Mouse (Mus musculus): ENCODE results near the gene Ptger3. TPM values are rescaled to one million over a fixed set of nuclear protein-coding genes. Genes with fewer than 3 reads are reported as not detected.

Ptger3 gene
- total RNA-seq (2021) = under 1 TPM; 0.48 to 0.88 TPM

DNA sequence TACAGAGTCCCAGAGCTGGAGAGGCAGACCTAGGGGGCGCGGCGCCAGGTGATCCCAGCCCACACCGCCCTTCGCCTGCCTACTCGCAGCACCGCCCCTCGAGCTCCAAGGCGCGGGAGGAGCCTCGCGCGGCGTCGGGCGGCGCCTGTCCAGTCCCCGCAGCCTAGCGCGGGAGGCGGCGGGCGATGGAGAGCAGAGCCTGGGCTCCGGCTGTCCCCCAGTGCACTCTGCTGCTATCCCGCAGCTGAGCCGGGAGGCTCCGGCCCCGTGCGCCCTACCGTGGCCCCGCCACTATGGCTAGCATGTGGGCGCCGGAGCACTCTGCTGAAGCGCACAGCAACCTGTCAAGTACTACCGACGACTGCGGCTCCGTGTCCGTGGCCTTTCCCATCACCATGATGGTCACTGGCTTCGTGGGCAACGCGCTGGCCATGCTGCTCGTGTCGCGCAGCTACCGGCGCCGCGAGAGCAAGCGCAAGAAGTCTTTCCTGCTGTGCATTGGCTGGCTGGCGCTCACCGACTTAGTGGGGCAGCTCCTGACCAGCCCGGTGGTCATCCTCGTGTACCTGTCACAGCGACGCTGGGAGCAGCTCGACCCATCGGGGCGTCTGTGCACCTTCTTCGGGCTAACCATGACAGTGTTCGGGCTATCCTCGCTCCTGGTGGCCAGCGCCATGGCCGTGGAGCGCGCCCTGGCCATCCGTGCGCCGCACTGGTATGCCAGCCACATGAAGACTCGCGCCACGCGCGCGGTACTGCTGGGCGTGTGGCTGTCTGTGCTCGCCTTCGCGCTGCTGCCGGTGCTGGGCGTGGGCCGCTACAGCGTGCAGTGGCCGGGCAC, at the start of gene Ptger3:
Gene Ptger3, plus strand, starts transcription at position 168 of the 841 bp plus-strand sequence.
- DNase-seq = peak; percentile 14

DNA sequence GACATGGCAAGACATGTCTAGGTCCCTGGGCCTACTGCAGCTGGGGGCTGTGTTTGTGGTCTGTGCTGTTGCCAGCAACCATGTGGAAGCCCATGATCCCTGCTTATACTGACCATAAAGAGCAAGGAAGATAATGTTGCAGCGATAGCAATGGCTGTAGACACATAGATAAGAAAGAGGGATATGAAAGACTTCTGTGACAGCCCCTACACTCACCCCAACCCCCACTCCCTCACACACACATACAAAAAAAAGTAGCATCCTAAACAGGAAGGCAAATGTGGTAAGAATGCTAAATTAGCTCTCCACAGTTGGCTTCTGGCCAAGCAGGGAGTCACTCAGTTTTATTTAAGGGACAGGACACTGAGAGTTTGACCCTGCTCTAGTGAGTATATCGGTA, 48.7 kb upstream of the Ptger3 start:
- peak; percentile 31 for DNase-seq

DNA sequence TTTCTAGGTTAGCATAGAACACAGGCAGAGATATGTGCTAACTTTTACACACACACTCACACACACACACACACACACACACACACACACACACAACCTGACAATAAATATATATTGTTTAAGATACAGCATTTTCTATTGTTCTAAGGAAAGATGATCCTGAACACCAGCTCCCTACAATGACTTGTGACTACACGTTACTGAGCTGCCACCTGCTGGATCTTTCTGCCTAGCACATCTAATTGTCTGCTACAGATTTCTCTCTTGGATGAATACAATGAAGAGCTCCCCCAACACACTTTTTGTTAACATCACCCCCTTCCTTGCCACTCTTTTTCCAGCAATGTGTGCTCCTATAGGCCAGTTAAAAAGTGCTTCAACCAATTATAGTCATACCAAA, 46.3 kb upstream of the Ptger3 start:
- DNase-seq = peak; percentile 65

DNA sequence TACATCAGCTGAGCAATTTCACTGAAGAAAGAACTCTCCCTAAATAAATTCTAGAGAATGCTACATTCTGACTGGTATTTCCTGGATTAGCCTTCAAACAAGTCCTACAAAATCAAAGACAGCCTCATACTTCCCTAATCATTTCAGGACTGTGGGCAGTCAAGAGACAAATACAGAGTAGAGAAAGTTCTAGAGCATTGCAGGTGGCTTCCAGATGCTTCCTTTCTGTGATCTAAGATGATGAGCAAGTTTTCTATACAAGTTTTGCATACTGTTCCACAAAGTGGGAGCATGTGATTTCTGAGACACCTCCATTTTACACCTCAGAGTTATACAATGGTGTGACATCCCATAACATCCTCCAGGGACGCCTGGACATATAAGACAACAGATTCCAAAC, 42.9 kb upstream of the Ptger3 start:
- no peak for DNase-seq

DNA sequence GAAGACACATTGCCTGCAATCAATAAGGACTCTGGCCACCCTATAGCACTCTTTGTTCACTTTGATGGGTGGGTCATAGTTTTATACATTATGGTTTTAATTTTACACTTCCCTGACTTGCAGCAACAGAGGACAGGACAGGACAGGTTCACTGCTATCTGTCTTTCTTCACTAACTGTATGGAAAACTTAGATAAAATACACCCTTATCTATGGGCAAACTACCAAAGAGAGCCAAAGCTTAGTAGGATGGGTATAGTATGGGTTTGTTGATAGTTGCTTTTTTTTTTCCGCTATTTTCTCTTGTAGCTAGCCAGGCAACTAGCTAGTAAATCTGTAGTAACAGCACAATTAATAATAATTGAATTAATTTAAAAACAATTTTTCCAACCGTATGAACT, 35.1 kb upstream of the Ptger3 start:
- no peak for DNase-seq

DNA sequence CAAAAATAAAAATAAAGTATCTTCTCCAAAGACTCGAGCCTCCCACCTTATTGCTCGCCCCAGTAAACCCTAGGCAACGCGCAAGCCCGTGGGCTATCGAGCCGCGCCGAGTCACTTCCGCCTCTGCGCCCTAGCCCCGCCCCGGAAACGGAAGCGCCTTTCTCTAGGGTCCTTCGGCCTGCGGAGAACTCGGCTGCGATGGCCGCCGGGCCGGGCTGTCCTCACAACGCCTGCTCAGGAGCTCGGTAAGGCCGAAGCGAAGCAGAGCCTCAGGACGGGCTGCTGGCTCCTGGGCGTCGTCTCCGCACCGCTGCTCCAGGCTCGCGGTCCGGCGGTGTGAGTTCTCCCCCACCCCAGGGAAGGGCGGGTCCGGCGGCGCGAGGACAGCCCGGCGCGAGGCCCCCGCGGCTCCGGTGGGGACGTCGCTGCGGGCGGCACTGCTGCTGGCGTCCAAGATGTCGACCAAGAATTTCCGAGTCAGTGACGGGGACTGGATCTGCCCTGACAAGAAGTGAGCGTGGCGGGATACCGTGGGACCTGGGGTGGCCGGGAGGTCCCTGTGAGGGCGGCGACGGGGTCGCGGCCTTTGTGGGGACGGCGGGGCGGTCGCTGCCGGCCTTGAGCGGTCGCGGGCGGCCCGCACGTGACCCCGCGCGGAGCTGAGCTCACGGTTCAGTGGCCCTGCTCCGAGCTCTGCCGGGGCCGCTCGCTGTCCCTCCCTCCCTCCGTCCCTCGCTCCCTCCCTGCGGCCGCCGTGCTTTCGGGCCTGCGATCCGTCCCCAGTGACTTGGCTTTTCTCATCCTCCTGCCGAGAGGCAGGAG, 32.5 kb upstream of the Ptger3 start, which contains the start of gene Zranb2:
Gene Zranb2, plus strand, starts transcription at position 197 of the 822 bp plus-strand sequence.
- DNase-seq = peak; percentile 96

DNA sequence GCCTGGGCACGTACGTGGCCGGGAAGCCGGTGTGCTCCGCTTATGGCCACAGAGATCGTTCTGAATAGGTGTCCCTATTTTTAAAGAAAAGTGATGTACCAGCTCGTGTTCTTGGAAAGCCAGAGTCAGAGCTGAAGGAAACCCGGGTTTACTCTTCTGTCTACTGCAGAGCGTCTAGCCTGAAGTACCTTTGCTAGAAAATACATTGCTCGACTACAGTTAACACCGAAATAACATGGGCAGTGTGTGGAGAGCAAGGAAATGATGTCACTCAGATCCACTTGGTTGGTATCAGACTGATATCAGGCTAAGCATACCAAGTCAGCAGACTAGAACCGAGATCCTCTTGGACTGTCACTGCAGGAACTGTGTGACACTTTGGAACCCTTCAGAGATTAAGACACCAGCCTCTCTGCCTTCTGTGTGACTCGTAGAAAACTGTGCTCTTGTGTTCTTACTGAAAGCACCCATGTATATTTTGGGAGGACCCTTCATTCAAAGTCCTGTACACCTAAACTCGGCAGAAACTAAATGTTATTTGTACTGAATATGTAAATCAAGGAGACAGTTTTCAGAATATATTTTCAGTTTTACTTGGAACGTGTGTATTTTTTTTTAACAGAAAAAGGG, 31.8 kb upstream of the Ptger3 start:
- peak; percentile 14 for DNase-seq

DNA sequence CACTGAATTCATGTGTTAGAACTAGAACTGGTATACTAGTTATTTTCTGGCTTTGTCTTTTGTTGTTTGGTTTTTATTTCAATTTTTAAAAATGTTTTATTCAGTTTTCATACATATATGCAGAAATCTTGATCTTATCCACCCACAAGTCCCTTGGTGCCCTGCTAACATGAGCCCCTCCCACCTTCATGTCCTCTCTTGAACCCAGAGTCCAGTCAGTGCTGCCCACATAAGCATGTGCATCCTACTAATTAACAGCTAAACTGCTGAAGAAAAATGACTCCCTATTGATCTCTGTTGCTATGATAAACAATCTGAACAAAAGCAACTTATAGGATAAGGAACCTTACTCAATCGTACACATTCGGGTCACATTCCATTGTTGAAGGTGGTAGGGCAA, 17.4 kb upstream of the Ptger3 start:
- no peak for DNase-seq

DNA sequence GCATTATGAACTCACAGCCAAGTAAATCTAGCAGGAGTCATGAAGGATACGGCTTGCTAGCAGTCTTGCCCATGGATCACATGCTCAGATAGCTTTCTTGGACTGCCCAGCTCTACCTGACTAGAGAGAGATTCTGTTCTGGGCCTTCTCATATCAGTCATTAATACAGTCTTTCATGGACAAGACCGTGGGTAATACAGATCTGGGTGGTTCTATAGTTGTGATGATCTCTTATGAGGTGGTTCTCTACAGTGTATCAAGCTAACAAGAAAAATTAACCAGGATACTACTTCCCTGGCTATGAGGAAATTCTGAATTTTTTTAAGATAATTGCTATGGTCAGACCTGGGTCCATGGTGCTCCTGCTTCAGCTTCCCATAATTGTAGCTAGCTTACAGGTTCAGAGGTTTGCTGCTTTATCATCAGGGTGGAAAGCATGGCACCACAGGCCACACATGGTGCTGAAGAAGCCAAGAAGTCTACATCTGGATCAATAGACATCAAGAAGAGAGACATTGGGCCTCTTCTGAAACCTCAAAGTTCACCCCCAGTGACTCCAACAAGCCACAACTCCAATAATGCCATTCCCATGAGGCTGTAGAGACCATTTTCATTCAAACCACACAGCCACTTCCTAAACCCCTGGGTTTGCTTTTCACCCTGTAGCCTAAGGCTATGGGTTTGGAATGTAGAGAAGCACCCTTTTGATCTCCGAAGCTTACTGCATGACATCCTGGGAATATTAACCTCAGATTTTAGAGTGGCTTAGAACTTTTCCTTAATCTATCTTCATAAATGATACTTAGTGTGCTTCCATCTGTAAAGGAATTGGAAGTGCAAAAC, 16.7 kb upstream of the Ptger3 start:
- DNase-seq = no peak

DNA sequence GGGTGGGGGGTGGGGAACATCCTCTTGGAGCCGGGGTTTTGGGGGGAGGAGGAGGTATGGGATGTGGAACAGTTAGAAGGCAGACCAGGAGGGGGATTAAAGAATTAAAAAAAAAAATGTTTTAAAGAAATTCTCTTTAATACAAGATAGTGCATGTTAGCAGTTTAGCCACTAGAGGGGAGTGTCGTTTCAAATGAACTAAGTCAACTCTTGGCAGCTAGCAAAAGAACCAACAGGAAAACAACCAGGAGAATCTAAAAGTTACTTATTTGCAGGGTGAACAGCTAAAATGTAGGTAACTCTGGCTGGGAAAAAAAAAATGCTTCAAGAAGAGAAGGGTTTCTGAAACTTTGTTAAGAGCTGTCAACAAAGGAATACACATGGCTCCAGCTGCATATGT, 1.5 kb upstream of the Ptger3 start:
- peak; percentile 21 for DNase-seq

DNA sequence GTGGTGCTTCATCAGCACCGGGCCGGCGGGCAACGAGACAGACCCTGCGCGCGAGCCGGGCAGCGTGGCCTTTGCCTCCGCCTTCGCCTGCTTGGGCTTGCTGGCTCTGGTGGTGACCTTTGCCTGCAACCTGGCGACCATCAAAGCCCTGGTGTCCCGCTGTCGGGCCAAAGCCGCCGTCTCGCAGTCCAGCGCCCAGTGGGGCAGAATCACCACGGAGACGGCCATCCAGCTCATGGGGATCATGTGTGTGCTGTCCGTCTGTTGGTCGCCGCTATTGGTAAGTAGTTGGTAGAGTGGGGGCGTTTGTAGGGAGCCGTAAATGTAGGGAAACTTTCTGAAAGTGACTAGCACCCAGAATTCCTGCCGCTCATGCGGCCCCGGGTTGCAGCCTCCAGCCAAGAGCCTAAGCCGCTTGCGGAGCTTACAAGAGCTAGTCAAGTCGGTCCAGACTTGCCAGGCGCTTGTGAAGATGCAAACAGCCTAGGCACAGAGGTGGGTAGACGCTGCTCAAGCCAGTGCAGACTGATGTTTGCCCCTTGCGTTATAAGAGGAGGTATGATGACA, 957 bp downstream of the Ptger3 start:
- DNase-seq = peak; percentile 9

DNA sequence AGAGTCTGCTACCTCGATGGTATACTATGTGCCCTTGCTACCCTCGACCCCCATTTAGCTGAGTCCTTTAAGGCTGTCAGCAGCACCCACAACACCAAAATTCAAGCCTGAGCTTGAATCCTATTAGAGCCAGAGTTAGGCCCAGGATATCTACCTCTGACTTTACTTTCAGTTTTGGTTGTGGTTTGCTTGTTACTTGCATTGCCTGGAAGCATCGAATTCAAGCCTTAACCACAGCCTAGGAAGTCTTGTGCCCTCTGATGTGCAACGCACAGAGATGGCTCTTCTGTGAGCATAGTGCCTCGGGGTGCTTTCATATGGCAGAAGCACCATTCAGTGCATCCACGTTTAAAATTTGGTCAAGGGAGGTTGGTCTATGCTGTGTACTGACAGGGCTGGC, 5.3 kb downstream of the Ptger3 start:
- no peak for DNase-seq

DNA sequence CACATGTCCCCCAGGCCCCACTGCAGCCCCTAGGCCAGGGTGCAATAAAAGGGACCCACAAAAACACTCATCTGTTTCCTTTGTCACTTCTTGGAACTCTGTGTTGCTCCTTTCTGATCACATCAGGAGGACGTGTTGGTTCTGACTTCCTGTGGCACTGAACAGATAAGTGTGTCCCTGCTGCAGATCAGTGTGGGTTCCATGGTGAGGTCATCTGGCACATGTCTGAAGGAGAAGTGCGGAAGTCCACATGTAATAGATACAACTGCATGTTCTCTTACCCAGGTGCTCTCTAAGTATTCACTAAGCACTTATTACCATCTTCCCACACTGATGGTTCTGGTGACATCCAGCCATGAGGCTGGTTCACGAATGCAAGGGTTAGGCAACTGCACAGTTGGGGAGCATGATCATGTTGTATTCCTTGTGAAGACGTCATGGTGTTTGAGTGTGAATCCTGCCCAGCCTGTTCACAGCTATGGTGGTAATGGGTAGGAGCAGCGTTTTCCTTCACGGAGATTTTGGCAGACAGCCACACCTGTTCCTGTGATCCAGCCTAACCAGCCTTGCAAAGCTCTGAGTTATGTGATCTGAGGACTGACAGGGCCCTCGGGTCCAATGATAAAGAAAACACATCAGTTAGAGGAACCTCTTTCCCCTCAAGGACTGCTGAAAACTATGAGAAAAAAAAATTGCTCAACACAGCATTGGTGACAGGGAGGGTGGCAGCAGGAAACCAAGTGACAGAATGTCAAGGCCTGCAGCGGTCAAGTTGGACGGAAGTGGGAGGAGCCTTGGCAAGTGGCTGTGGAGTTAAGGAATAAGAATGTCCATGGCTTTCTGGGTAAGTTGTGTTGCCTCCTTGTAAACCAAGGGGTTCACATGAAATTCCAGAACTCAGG, 9.0 kb downstream of the Ptger3 start:
- no peak for DNase-seq

DNA sequence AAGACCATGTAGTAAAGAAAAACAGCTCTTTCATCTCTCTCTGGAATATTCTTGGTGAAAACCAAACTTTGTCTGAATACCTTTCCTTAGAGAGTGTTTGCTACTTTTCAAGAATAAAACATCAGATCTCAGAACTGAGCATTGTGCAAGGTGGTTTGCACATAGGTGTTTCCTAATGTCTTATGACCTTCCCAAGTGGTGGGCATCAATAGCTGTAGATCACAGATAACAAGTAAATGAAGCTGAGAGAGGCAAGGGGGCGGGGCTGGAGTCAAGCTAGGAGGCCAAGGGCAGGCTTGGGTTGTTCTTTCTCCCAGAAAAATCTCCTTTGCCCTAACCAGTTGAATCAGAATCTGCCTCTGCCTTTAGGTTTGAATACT, 9.6 kb downstream of the Ptger3 start:
- DNase-seq = no peak

DNA sequence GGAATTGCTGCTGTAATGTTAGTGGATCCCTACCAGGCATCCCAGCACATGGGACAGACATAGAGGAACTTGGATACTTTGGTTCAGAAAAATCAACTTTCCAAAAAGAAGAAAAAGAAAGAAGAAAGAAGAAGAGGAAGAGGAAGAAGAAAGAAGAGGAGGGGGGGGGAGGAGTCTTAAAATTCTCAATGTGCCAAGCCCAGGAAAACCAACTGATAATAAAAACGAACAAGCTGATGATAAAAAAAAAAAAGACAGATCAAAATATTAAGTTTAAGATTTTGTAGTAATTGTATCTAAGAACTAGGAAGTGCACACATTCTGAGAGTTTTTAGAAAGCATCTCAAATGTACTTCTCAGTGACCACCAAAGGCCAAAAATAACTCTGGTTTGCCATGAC, 10.2 kb downstream of the Ptger3 start:
- DNase-seq = no peak

DNA sequence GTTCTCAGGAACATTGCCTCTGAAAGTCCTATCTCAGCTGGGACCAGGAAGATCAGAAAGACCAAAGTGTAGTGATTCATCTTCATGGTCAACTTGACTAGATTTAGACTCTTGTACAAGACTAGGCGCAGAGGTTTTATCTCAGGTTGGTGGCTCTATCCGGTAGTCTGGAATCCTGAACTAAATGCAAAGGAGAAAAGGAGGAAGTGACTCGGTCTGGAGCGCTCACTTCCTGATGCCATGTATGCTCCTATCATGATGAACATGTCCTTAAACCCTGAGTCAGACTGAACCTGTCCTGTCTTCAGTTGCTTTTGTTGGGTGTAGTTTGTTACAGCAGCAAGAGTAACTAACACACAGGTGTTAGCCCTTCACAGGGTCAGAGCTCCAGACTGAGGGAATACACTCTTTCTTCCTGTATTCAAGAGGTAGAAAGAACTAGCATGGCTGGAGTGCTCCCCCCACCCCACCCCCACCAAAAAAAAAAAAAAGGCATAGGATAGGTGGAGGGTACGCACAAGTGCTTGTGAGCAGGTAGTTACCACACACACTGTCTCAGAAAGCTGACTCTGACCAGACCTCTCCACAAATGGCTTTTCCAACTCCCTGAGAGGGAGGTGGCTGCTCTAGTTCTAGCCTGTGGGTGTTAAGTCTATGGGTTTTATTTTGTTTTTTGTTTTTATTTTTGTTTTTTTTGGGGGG, 11.9 kb downstream of the Ptger3 start:
- DNase-seq = no peak

DNA sequence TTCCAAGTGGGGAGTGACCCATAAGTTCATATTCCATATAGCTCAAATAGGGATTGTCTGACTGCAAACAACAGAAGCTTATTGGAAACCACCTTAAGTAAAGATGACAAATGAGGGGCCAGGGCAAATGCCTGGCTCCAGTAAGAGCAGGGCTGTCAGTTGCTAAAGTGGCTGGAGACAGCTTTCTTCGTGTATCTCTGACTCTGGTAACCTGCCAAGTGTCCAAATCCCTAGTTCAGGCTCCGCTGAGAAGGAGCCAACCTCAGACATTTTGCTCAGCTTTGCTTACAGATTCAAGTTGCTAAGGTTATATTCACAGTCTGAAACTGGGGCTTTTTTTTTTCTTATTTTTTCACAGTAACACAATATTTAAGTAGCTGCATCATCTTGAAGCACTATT, 12.7 kb downstream of the Ptger3 start:
- peak; percentile 13 for DNase-seq

DNA sequence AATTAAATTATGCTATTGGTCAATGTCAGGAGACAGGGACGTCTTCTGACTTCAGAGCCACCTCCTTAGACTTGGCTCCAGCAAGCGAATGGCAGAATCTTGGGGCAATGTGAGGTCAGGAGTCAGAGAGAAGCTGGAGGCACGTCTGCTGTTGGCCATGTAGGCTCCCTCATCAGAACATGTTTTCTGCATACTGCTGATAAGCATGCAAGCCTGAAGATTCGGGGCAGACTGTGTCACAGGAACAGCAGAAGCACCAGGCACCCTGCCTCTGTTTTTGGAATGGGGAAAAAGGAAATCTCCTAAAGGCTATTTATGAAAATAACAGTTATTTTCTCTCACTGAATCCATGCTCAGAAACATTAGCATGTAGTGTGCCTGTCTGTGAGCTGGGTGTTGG, 13.6 kb downstream of the Ptger3 start:
- DNase-seq = no peak

DNA sequence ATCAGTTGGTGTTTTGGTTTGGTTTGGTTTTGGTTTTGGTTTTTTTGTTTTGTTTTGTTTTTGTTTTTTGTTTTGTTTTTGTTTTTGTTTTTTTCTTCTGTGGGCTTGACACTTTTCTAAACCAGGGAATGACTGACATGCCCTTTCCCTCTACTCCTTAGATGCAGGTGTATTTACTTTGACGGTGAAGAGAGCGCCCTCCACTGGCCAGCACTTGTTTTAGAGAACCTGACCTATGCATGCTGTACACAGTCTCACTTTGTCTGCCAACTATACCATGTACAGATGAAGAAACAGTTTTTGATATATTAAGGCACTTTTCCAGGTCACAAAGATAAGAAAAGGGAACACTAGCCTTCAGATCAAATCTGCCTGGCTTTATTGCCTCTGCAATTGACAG, 15.1 kb downstream of the Ptger3 start:
- no peak for DNase-seq

Measured in heart, postnatal 4 days (tissue).